Mouse (Mus musculus) kidney, adult 2 months (tissue): ENCODE measurements at regions not wholly inside any gene's neighbourhood (a gene's known extent, or its start where the extent isn't known, plus 50 kb on each side); places are given as distances from the start of the nearest gene placed in this dataset.

Source experiments
- CTCF ChIP-seq: fragments of 200-500 bp; conservative IDR thresholded peaks from 2 replicates; pipeline ENCODE4 v1.5.1; 2011; ENCODE audit warnings: low read depth, mild to moderate bottlenecking, control low read depth, low read length, moderate library complexity, mixed read lengths; ENCODE audit not compliant: insufficient read depth, insufficient read length
- POLR2A ChIP-seq: fragments of 200-500 bp; IDR thresholded peaks from one replicate; pipeline ENCODE4 v1.6.1; 2011; ENCODE audit warnings: low read depth, low read length, control low read depth

GRCm38 (mm10) chr10:19167641-19168271 is 152.3 kb upstream of the Tnfaip3 start:
- TF ChIP-seq CTCF (no peak), POLR2A (no peak)
